Mouse (Mus musculus) E14TG2a.4 (cell line): Measurements from ENCODE around the gene Shank2.

Experiments used
- CTCF ChIP-seq: conservative IDR thresholded peaks from 2 replicates; pipeline ENCODE4 v1.5.1; 2014; ENCODE audit warnings: low read length
- NANOG ChIP-seq: IDR thresholded peaks from 2 replicates; pipeline ENCODE4 v1.6.1; 2014; ENCODE audit warnings: borderline replicate concordance, low read length, mixed read lengths

DNA sequence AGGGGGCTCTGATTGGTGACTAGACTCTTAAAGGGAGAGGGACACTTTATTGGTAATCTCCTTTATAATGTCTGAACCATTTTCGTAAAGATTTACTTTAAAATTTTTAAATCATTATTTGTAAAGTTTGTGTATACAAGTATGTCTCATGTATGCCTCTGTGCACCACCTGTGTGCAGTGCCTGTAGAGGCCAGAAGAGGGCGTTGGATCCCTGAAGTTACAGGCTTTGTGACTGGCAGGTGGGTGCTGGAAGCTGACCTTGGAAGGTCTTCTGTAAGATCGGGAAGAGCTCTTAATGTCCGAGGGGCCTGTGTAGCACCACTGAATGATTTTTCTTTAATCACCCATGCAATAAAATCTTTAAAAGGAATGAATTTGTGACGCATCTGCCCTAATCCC, 37.9 kb upstream of the Shank2 start:
- TF ChIP-seq CTCF: peak; percentile 74
- TF ChIP-seq NANOG: no peak
